Mouse (Mus musculus): ENCODE results near the gene Nfkbil1. TPM values are rescaled to one million over a fixed set of nuclear protein-coding genes. Genes with fewer than 3 reads are reported as not detected.

Gene Nfkbil1
- polyA plus RNA-seq, 1 experiment from 2014 or later: 4.1 TPM

DNA sequence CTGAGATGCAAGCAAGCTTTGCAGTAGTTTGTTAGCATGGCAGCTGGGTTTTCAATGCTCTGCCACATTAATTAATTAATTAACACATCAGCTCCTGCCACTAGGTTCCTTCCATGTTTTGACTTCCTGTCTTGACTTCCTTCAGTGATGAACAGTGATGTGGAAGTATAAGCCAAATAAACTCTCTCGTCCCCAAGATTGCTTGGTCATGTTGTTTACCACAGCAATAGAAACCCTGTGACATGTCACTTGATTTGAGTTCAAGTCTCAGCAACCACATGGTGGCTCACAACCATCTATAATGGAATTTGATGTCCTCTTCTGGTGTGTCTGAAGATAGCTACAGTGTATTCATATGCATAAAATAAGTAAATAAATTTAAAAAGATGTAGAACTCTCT, 21.8 kb upstream of the Nfkbil1 start:
- peaks cover 17% of the 10 kb centered on the region for H3K4me1 ChIP-seq (ENCODE audit: insufficient read depth)
- no peak for DNase-seq
- ATAC-seq: peak; percentile 34; the same call in 1 of the 2 replicates
- H3K27ac ChIP-seq (ENCODE audit: low read depth): peak overlapping the region; percentile 92
- peak overlapping the region; percentile 57 for H3K4me3 ChIP-seq (ENCODE audit: low read depth, low read length)
- peaks cover 18% of the 10 kb centered on the region for H3K36me3 ChIP-seq (replicated peaks; ENCODE audit: insufficient read depth, low read length)
- H3K9me3 ChIP-seq (ENCODE audit: low read length): no peaks in the 10 kb centered on the region
- WGBS (ENCODE audit: insufficient replicate concordance): 14% methylated on average over 1 of the region's 1 CpGs
- H3K4me2 ChIP-seq (ENCODE audit: low read depth, low read length): peak overlapping the region; percentile 86
- H3K9ac ChIP-seq (replicated peaks): peak overlapping the region; percentile 80
- no peaks in the 10 kb centered on the region for H3K27me3 ChIP-seq (ENCODE audit: insufficient read depth, low read length)
- TF ChIP-seq CTCF (IDR thresholded peaks at IDR 0.05; ENCODE audit: low read depth) (no peak), EP300 (IDR thresholded peaks at IDR 0.05; ENCODE audit: low read depth) (no peak)

DNA sequence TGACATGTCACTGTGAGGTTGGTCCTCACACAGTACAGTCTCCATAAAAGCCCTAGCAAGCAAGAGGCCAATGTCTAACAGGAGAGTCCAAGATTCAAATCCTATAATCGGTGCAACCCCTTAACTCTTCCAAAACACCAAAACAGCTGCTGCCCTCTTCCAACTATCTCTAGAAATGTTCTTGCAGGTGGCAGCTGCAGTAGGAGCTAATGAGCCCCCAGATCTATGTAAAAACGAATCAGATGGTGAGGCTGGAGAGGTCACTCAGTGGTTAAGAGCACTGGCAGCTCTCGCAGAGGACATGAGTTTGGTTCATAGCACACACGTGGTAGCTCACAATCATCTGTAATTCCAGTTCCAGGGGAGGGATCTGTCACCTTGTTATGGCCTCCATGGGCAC, 20.1 kb upstream of the Nfkbil1 start:
- DNase-seq: no peak
- H3K9me3 ChIP-seq (ENCODE audit: low read length): no peaks in the 10 kb centered on the region
- 50% methylated on average over 4 of the region's 4 CpGs for WGBS (ENCODE audit: insufficient replicate concordance)
- TF ChIP-seq CTCF (IDR thresholded peaks at IDR 0.05; ENCODE audit: low read depth): no peak
- no peak for TF ChIP-seq EP300 (IDR thresholded peaks at IDR 0.05; ENCODE audit: low read depth)
- peaks cover 33% of the 10 kb centered on the region for H3K36me3 ChIP-seq (replicated peaks; ENCODE audit: insufficient read depth, low read length)
- H3K27ac ChIP-seq (ENCODE audit: low read depth): no peak overlapping the region
- no peak for ATAC-seq
- H3K4me2 ChIP-seq (ENCODE audit: low read depth, low read length): no peak overlapping the region
- H3K9ac ChIP-seq (replicated peaks): no peak overlapping the region
- no peak overlapping the region for H3K4me3 ChIP-seq (ENCODE audit: low read depth, low read length)
- no peaks in the 10 kb centered on the region for H3K27me3 ChIP-seq (ENCODE audit: insufficient read depth, low read length)
- peaks cover 12% of the 10 kb centered on the region for H3K4me1 ChIP-seq (ENCODE audit: insufficient read depth)

DNA sequence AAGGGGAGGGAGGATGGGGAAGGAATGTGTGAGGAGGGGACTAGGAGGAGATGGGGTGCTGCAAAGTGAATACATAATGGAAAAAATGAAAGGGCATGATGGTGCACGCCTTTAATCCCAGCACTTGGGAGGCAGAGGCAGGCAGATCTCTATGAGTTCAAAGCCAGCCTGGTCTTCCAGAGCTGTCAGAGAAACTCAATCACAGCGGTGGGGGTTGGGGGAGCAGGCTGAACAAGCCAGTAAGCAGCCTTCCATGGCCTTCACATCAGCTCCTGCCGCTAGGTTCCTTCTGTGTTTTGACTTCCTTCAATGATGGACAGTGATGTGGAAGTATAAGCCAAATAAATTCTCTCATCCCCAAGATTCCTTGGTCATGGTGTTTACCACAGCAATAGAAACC, 19.7 kb upstream of the Nfkbil1 start:
- Histone ChIP-seq H3K9me3 (ENCODE audit: low read length) (no peaks in the 10 kb centered on the region), H3K36me3 (replicated peaks; ENCODE audit: insufficient read depth, low read length) (peaks cover 37% of the 10 kb centered on the region), H3K27me3 (ENCODE audit: insufficient read depth, low read length) (no peaks in the 10 kb centered on the region), H3K4me1 (ENCODE audit: insufficient read depth) (peaks cover 12% of the 10 kb centered on the region), H3K4me2 (ENCODE audit: low read depth, low read length) (no peak overlapping the region), H3K9ac (replicated peaks) (no peak overlapping the region), H3K27ac (ENCODE audit: low read depth) (no peak overlapping the region), H3K4me3 (ENCODE audit: low read depth, low read length) (no peak overlapping the region)
- no peak for ATAC-seq
- DNase-seq: no peak
- no peak for TF ChIP-seq CTCF (IDR thresholded peaks at IDR 0.05; ENCODE audit: low read depth)
- no peak for TF ChIP-seq EP300 (IDR thresholded peaks at IDR 0.05; ENCODE audit: low read depth)
- WGBS (ENCODE audit: insufficient replicate concordance): 74% methylated on average over 3 of the region's 3 CpGs

DNA sequence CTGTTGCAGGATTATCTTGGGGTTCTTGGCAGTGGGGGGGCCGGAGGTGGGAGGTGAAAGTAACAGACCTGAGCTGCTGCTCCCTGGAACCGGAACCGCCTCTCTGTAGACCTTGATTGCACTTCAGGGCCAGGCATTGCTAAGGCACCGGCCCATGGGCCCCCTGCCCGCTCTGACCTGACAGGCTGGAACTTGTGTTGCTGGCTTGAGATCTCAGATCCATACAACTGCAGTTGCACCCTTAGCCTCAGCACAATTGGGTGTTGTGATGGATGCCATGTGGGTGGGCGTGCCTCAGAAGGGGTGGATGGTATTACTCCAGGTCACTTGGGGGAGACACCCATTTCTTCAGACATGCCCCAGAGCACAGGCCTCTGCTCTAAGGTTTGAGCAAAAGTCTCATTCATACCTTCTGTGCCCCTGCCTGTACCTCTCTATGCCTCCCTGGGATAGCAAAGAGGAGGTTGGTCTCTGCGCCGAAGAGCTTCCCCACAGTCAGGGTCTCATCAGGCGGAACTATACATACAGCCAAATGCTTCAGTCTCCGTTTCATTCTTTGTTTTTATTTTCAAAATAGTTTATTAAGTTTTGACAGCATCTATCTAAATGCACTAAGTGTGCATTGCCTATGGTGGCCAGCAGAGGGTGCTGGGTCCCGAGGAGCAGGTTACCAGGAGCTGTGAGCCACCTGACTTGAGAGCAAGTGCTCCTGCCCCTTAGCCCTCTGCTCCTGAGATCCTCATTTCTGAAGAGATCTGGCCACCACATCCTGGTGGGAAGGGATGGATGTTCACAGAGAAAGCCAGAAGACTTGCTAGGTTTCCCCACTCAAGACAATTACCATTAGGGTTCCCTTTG, 18.9 kb upstream of the Nfkbil1 start:
- Histone ChIP-seq H3K4me2 (ENCODE audit: low read depth, low read length) (no peak overlapping the region), H3K4me3 (ENCODE audit: low read depth, low read length) (no peak overlapping the region), H3K36me3 (replicated peaks; ENCODE audit: insufficient read depth, low read length) (peaks cover 46% of the 10 kb centered on the region), H3K9ac (replicated peaks) (no peak overlapping the region), H3K4me1 (ENCODE audit: insufficient read depth) (peaks cover 10% of the 10 kb centered on the region), H3K27me3 (ENCODE audit: insufficient read depth, low read length) (no peaks in the 10 kb centered on the region), H3K9me3 (ENCODE audit: low read length) (no peaks in the 10 kb centered on the region), H3K27ac (ENCODE audit: low read depth) (no peak overlapping the region)
- WGBS (ENCODE audit: insufficient replicate concordance): 61% methylated on average over 11 of the region's 11 CpGs
- TF ChIP-seq EP300 (IDR thresholded peaks at IDR 0.05; ENCODE audit: low read depth) (no peak), CTCF (IDR thresholded peaks at IDR 0.05; ENCODE audit: low read depth) (peak; percentile 91)
- DNase-seq: peak; percentile 72
- ATAC-seq: 0 out of 2 replicates have a peak, but pooled peaks have one; percentile 22

DNA sequence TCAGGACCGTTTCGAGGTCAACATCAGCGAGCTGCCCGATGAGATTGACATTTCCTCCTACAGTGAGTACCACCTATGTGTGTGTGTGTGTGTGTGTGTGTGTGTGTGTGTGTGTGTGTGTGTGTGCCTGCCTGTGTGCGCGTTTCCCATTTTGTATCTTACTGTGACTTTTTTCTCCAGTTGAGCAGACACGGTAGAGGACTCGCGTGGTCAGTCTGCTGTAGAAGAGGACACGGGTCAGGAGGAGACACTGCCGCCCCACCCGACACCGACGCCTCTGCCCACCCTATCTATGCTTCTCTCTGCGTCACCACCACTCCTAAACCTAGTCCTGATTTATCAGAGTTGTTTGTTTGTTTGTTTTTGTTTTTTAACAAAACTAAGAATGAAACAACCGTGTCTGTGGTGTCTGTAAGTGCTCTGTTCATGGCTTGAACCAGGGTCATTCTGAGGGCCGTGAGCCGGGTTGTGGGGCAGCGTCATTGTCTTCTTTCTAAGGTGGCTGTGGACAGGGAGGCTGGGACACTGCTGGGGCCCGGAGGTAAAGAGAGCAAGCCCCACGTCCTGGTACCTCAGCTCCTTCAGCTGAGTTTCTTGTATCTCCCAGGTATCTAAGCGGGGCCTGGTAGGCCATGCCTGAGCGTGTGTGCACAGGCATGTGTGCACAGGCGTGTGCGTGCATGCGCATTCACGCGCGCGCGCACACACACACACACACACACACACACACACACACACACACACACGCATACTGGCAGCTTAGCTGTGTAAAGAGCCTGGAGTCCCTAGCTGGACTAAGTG, 17.9 kb upstream of the Nfkbil1 start:
- no peak overlapping the region for H3K4me2 ChIP-seq (ENCODE audit: low read depth, low read length)
- no peaks in the 10 kb centered on the region for H3K9me3 ChIP-seq (ENCODE audit: low read length)
- H3K9ac ChIP-seq (replicated peaks): no peak overlapping the region
- H3K27me3 ChIP-seq (ENCODE audit: insufficient read depth, low read length): no peaks in the 10 kb centered on the region
- H3K4me1 ChIP-seq (ENCODE audit: insufficient read depth): peaks cover 3% of the 10 kb centered on the region
- 85% methylated on average over 32 of the region's 32 CpGs for WGBS (ENCODE audit: insufficient replicate concordance)
- H3K27ac ChIP-seq (ENCODE audit: low read depth): no peak overlapping the region
- no peak for DNase-seq
- no peak for ATAC-seq
- H3K36me3 ChIP-seq (replicated peaks; ENCODE audit: insufficient read depth, low read length): peaks cover 55% of the 10 kb centered on the region
- no peak overlapping the region for H3K4me3 ChIP-seq (ENCODE audit: low read depth, low read length)
- no peak for TF ChIP-seq EP300 (IDR thresholded peaks at IDR 0.05; ENCODE audit: low read depth)
- TF ChIP-seq CTCF (IDR thresholded peaks at IDR 0.05; ENCODE audit: low read depth): no peak

DNA sequence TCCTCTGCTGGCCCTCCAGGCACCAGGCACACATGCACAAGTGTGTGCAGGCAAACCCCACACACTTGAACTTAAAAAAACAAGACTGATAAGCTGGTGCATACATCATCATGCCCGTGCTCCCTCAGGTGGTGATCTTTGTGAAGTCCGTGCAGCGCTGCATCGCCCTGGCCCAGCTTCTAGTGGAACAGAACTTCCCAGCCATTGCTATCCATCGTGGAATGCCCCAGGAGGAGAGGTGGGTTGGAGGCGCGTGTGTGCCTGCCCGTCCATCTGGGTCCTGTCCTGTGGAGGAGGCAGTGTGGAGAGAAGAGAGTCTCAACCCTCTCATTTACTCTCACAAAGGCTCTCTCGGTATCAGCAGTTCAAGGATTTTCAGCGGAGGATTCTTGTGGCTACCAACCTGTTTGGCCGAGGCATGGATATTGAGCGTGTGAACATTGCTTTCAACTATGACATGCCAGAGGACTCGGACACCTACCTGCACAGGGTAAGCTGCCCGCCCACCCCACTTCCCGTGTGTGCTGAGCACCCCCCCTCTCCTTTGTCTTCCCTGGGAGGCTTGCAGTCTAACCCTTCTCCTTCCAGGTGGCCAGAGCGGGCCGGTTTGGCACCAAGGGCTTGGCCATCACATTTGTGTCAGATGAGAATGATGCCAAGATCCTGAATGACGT, 17.2 kb upstream of the Nfkbil1 start:
- no peak for DNase-seq

More for the DNA sequence above, 17.2 kb upstream of the Nfkbil1 start:
- H3K4me1 ChIP-seq (ENCODE audit: insufficient read depth): peaks cover under 1% of the 10 kb centered on the region
- H3K4me2 ChIP-seq (ENCODE audit: low read depth, low read length): no peak overlapping the region
- H3K27me3 ChIP-seq (ENCODE audit: insufficient read depth, low read length): no peaks in the 10 kb centered on the region
- WGBS (ENCODE audit: insufficient replicate concordance): 84% methylated on average over 18 of the region's 18 CpGs
- TF ChIP-seq CTCF (IDR thresholded peaks at IDR 0.05; ENCODE audit: low read depth) (no peak), EP300 (IDR thresholded peaks at IDR 0.05; ENCODE audit: low read depth) (no peak)
- H3K36me3 ChIP-seq (replicated peaks; ENCODE audit: insufficient read depth, low read length): peaks cover 63% of the 10 kb centered on the region
- no peak overlapping the region for H3K9ac ChIP-seq (replicated peaks)
- H3K9me3 ChIP-seq (ENCODE audit: low read length): no peaks in the 10 kb centered on the region
- no peak overlapping the region for H3K27ac ChIP-seq (ENCODE audit: low read depth)
- H3K4me3 ChIP-seq (ENCODE audit: low read depth, low read length): no peak overlapping the region
- no peak for ATAC-seq

All from liver, postnatal 0 days (tissue).